Mouse (Mus musculus) central nervous system, embryonic 11.5 days (tissue): Measurements from ENCODE around the gene Zfp950. TPM values are rescaled to one million over a fixed set of nuclear protein-coding genes. Genes with fewer than 3 reads are reported as not detected.

Source experiments
- polyA plus RNA-seq: library from polyadenylated mRNA; depleted of rRNA; stranded (reverse); fragments of >200 nt; gene quantifications from 2 replicates; pipeline ENCODE4 v1.2.3, GENCODE M21; 2012; rRNA removed

The Zfp950 gene
- polyA plus RNA-seq: 13.5 and 32.8 TPM in 2 replicates

GRCm38 (mm10) chr19:61140342-61141206, at the start of gene Zfp950:
Gene Zfp950, minus strand, starts transcription at chr19:61140840.

DNA sequence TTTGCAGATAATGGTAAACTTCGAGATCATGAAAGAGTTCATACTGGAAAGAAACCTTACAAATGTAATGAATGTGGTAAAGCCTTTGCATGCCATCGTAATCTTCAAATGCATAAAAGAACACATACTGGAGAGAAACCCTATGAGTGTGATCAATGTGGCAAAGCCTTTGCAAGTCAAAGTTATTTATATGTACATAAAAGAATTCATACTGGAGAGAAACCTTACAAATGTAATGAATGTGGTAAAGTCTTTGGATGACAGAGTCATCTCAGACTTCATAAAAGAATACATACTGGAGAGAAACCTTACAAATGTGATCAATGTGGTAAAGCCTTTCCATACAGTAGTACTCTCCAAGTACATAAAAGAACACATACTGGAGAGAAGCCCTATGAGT, 43.0 kb upstream of the Zfp950 start, which contains the start of gene Gm6020:
TSS of gene Gm6020 (plus strand) at position 301 of the 400 bp plus-strand sequence.

DNA sequence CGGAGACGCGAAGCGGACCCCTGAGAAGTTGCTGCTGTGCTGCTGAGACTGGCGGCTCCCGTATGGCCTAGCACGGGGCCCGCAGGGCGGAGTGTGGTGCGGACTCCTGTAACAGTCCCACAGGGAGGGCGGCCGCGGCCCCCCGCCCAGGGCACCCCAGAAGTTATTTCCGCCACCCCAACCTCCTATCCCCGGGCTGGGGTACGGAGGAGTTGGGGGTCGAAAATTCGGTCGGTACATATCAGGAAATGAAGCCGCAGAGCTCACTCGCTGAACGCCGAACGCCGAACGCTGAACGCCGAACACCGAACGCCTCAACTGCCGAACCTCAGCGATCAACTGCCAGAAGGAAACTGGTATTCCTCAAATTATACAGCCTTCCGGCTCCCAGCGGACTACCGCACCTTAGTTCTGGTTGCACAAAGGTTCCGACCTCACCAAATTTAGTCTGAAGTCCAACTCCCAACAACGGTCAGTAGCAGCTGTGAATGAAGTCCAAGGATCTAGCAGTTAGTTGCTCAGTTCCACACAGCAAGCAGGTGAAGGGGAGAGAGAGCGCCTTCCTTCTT, 35.2 kb upstream of the Zfp950 start, which contains the start of gene Gm7102:
TSS of gene Gm7102 (minus strand) at position 554 of the 569 bp plus-strand sequence.

Other genes starting within 250 kb of the Zfp950 start
- gene Gm7102, start 35.5 kb upstream of the Zfp950 start, polyA plus RNA-seq: 0.02 and 0.07 TPM in 2 replicates
- gene Gm6020, start 43.0 kb upstream of the Zfp950 start, polyA plus RNA-seq: not detected in 2 replicates
- gene Csf2ra, start 87.6 kb upstream of the Zfp950 start, polyA plus RNA-seq: 84.7 and 110 TPM in 2 replicates
- not detected in 2 replicates for gene Gm21060, start 156.2 kb upstream of the Zfp950 start, polyA plus RNA-seq